Mouse (Mus musculus): Measurements from ENCODE around the gene Lrrc73.

Gene Lrrc73

GRCm38 (mm10) chr17:46262201-46262694, 8.9 kb downstream of the Lrrc73 start:
- DNase-seq = no peak

GRCm38 (mm10) chr17:46265502-46265901, 12.2 kb downstream of the Lrrc73 start:
- no peak for DNase-seq

GRCm38 (mm10) chr17:46265918-46266618, 12.7 kb downstream of the Lrrc73 start:
- DNase-seq = peak; percentile 83

- no peak for DNase-seq
These were observed 13.7 kb downstream of the Lrrc73 start for GRCm38 (mm10) chr17:46266986-46267385.

- no peak for DNase-seq
These were observed 14.2 kb downstream of the Lrrc73 start for GRCm38 (mm10) chr17:46267511-46267910.

GRCm38 (mm10) chr17:46268026-46268720, 14.8 kb downstream of the Lrrc73 start:
- no peak for DNase-seq

GRCm38 (mm10) chr17:46269771-46270534, 16.6 kb downstream of the Lrrc73 start:
- DNase-seq = no peak

- no peak for DNase-seq
These were observed 18.7 kb downstream of the Lrrc73 start for GRCm38 (mm10) chr17:46272058-46272457.

- no peak for DNase-seq
These were observed 19.3 kb downstream of the Lrrc73 start for GRCm38 (mm10) chr17:46272675-46273074.

- peak; percentile 41 for DNase-seq
These were observed 20.5 kb downstream of the Lrrc73 start for GRCm38 (mm10) chr17:46273803-46274236.

- DNase-seq = no peak
These were observed 21.1 kb downstream of the Lrrc73 start for GRCm38 (mm10) chr17:46274465-46274864.

GRCm38 (mm10) chr17:46275034-46275433, 21.7 kb downstream of the Lrrc73 start:
- no peak for DNase-seq

GRCm38 (mm10) chr17:46275506-46275905, 22.2 kb downstream of the Lrrc73 start:
- no peak for DNase-seq

- DNase-seq = no peak
These were observed 24.3 kb downstream of the Lrrc73 start for GRCm38 (mm10) chr17:46277586-46277985.

GRCm38 (mm10) chr17:46278011-46278765, 24.9 kb downstream of the Lrrc73 start:
- no peak for DNase-seq

- DNase-seq = peak; percentile 86
These were observed 29.3 kb downstream of the Lrrc73 start, which contains the start of gene Tjap1 for GRCm38 (mm10) chr17:46282483-46283123. Tjap1 (minus strand) TSS chr17:46283026.

- DNase-seq = no peak
These were observed 29.8 kb downstream of the Lrrc73 start for GRCm38 (mm10) chr17:46283140-46283539.

GRCm38 (mm10) chr17:46283911-46284310, 30.6 kb downstream of the Lrrc73 start:
- no peak for DNase-seq

- no peak for DNase-seq
These were observed 31.3 kb downstream of the Lrrc73 start for GRCm38 (mm10) chr17:46284653-46285052.

GRCm38 (mm10) chr17:46285407-46285806, 32.1 kb downstream of the Lrrc73 start:
- DNase-seq = no peak

- no peak for DNase-seq
These were observed 34.4 kb downstream of the Lrrc73 start for GRCm38 (mm10) chr17:46287678-46288095.

- no peak for DNase-seq
These were observed 43.3 kb downstream of the Lrrc73 start for GRCm38 (mm10) chr17:46296601-46297000.

Data from right cerebral cortex, postnatal 25 days (tissue).